Mouse (Mus musculus) liver, postnatal 0 days (tissue): Measurements from ENCODE around the gene Ccdc57.

Experiments
- CTCF ChIP-seq: sonication (generic); IDR thresholded peaks from 2 replicates; pipeline ENCODE4 v1.5.1; 2016; ENCODE audit warnings: antibody characterized with exemption, low read depth
- EP300 ChIP-seq: IDR thresholded peaks from 2 replicates; pipeline ENCODE4 v1.6.1; 2016; ENCODE audit warnings: antibody characterized with exemption, low read depth, mild to moderate bottlenecking

- no peak for TF ChIP-seq CTCF
- TF ChIP-seq EP300: no peak
Observed at GRCm38 (mm10) chr11:120831659-120832440, 100.8 kb downstream of the Ccdc57 start.
